Mouse (Mus musculus) bone marrow macrophage, adult 2 months (primary cell): Measurements from ENCODE around the gene Scaf8.

ENCODE experiments used
- CTCF ChIP-seq: IDR thresholded peaks from 2 replicates; pipeline ENCODE4 v1.5.1; 2012; ENCODE audit warnings: low read depth, mild to moderate bottlenecking, low read length, moderate library complexity
- POLR2A ChIP-seq: IDR thresholded peaks from 2 replicates; pipeline ENCODE4 v1.6.1; 2012; ENCODE audit warnings: mild to moderate bottlenecking, low read depth, low read length, borderline replicate concordance

DNA sequence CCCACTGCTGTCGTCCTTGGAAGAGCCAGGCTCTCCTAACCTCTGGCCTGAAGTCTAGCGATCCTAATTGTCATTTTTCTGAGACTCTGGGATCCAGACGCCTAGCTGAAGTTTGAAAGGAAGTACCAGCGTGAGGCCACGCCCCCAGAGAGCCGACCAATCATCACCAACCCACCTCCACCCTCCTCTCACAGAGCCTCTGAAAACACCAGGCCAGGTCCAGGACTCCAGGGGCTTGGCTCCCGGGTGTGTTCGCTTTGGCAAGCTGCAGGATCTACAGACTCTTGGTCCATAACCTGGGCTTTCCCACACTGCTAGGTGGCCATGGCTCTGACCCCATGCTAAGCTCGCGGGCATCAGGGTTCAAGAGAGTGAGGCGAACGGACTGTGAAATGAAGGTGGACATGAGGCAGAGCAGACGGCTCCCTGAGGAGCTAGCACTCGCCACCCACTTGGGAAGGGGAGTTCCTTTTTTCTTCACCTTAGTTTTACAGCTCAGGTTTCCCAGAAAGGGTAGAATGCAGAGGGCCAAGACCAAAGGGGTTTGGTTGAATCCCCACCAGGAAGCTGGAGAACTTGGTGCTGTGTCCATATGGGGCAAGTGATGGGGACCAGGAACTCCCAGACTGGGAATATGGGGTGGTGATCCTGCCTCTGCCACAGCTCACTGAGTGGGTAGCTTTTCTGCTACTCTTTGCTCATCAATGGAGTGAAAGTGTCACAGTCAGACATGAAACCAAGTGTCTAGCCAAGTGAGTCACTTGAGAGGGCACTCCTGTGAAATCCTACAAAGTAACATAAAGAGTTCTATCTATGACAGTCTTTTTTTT lies 12.2 kb upstream of the Scaf8 start:
- TF ChIP-seq CTCF (no peak), POLR2A (no peak)
